Mouse (Mus musculus) megakaryocyte, embryonic 14.5 days (primary cell): ENCODE measurements around the gene Plxdc1. TPM values are rescaled to one million over a fixed set of nuclear protein-coding genes. Genes with fewer than 3 reads are reported as not detected.
A peak's percentile ranks its signal among the peaks of the same experiment; 100 is the strongest.

Experiments
- H3K27me3 ChIP-seq: replicated peaks from 2 replicates; pipeline ENCODE3; 2012; ENCODE audit warnings: inconsistent platforms
- H3K36me3 ChIP-seq: replicated peaks from 2 replicates; pipeline ENCODE3; 2012; ENCODE audit warnings: low read length, inconsistent platforms, mixed read lengths
- H3K4me1 ChIP-seq: 2 replicates; pipeline ENCODE4 v1.6.1; 2012; ENCODE audit warnings: inconsistent platforms
- H3K4me3 ChIP-seq: replicated peaks from 2 replicates; pipeline ENCODE3; 2012; ENCODE audit warnings: moderate library complexity, mild to moderate bottlenecking, inconsistent platforms
- H3K9me3 ChIP-seq: 2 replicates; pipeline ENCODE4 v1.6.1; 2012; ENCODE audit warnings: inconsistent platforms
- FLI1 ChIP-seq: IDR thresholded peaks from 2 replicates; pipeline ENCODE4 v1.6.1; 2012; ENCODE audit warnings: low read length, inconsistent platforms, mixed read lengths
- GATA1 ChIP-seq: IDR thresholded peaks from 3 replicates; pipeline ENCODE4 v1.6.1; 2012; ENCODE audit warnings: mixed read lengths, low read length, inconsistent platforms, borderline replicate concordance
- polyA plus RNA-seq: library from polyadenylated mRNA; stranded (reverse); fragments of >175 nt; gene quantifications from 2 replicates; pipeline ENCODE4 v1.2.3, GENCODE M21; 2012; ENCODE audit warnings: low replicate concordance; ENCODE audit not compliant: insufficient read depth

Gene Plxdc1
- 1.6 TPM in 1 of 2 replicates, not detected in the other for polyA plus RNA-seq

DNA sequence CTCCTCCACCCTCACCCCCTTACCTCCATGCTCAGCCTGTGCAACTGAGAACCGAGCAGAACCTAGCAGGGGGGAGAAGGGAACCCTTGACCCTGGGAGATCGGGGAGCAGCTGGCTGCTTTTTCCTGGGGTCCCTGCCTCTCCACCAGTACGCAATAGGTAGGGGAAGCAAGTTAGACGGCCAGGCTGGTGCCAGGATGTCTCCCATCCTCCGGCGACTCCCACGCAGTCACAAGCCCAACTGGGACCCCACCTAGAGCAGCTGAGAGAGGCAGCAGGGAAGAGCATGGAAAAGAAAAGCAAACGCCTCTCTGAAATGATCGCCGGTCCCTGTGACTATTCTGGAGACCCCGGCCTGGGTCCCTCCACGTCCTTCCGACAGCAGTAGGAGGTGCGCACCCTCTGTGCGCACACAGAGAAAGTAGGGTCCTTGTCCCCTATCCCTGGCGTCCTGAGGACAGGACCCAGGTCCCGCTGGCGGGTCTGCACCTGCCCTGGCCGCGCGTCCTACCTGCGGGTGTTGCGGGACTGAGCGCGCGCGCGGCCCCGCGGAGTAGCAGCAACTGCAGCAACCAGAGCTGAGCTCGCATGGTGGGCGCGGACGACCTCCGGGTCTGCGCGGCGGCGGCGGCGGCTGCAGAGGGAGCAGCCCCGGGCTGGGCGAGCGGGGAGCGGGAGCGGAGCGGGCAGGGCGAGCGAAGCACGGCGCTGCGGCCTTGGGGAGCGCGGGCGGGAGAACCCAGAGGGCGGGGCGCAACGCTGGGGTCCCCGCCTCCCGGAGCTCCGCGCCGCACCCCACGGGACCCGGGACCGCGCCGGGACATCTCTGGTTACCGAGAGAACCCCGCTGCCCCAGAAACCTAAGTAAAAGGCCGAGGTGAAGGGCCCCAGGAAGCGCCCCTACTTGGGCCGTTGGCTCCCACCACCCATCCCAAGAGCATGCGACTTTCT, at the start of gene Plxdc1:
Plxdc1 (minus strand) TSS at position 718 of the 951 bp plus-strand sequence.
- no peaks in the 10 kb centered on the region for H3K36me3 ChIP-seq
- peaks cover 64% of the 10 kb centered on the region for H3K27me3 ChIP-seq
- H3K4me1 ChIP-seq = peaks cover 43% of the 10 kb centered on the region
- H3K4me3 ChIP-seq = peak within 1 kb of the TSS; percentile 96
- TF ChIP-seq FLI1 (no peak), GATA1 (no peak)
- no peaks in the 10 kb centered on the region for H3K9me3 ChIP-seq

DNA sequence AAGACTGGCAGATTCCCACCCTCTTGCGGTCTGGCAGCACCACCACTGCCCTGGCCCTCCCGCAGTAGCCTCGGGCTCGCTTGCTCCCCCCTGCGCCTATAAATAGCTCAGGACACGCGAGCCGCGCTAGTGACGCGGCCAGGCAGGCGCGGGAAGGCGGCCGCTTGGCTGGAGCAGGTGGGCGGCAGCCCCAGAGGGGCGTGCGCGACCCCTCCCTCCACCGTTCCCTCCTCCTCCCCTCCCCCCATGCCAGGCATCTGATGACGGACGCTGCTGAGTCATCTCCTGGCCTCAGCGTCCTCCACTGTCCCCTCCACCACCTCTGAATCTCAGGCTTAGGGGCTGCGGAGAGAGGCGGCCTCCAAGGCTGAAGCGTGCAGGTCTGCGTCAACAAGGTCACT, 49.7 kb upstream of the Plxdc1 start:
- peak overlapping the region; percentile 87 for H3K4me3 ChIP-seq

DNA sequence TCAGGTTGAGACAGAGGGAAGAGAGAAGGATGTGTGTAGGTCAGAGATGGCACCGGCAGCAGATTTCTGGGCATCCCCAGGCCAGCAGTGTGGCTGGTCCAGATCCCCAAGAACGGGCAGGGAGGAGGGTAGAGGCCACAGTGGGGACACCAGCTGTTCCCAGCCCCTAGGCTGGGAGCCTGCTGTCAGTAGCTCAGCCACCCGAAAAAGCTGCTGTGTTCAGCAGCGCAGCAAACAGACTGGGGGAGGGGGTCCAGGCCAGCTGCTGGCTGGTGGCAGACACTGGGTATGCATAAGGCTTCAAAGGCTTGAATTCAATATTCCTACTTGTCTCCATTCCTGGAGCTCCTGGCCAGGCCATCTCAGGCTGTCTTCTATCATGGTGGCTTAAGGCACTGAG, 48.6 kb upstream of the Plxdc1 start:
- Histone ChIP-seq H3K36me3 (peaks cover 16% of the 10 kb centered on the region), H3K4me3 (no peak overlapping the region), H3K27me3 (peaks cover 49% of the 10 kb centered on the region), H3K4me1 (peaks cover 42% of the 10 kb centered on the region), H3K9me3 (no peaks in the 10 kb centered on the region)
- TF ChIP-seq FLI1 = no peak

More for the DNA sequence above, 49.7 kb upstream of the Plxdc1 start:
- H3K36me3 ChIP-seq = peaks cover 5% of the 10 kb centered on the region
- H3K9me3 ChIP-seq = no peaks in the 10 kb centered on the region
- H3K27me3 ChIP-seq = peaks cover 58% of the 10 kb centered on the region
- peaks cover 48% of the 10 kb centered on the region for H3K4me1 ChIP-seq
- TF ChIP-seq GATA1 (no peak), FLI1 (no peak)

DNA sequence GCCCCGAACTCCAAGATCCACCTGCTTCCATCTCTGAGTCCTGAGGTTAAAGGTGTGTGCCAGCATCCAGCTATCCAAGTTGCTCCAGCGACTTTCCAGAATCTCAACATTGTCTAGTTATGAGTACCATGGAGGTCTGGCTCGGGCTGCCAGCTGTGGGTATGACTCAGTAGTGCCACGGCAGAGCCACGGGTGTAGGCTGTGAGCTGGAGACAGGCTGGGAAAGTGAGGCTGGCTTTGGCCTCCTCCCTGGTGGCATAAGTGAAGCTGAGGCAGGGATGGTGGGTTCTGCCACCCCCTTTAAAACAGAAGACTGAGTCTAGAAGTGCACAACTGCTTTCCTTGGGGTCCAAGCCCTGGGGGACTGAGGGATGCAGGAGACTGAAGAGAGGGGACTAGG, 47.8 kb upstream of the Plxdc1 start:
- H3K9me3 ChIP-seq = no peaks in the 10 kb centered on the region
- peaks cover 36% of the 10 kb centered on the region for H3K4me1 ChIP-seq
- no peak overlapping the region for H3K4me3 ChIP-seq
- TF ChIP-seq FLI1 (no peak), GATA1 (no peak)
- peaks cover 42% of the 10 kb centered on the region for H3K27me3 ChIP-seq
- peaks cover 24% of the 10 kb centered on the region for H3K36me3 ChIP-seq

DNA sequence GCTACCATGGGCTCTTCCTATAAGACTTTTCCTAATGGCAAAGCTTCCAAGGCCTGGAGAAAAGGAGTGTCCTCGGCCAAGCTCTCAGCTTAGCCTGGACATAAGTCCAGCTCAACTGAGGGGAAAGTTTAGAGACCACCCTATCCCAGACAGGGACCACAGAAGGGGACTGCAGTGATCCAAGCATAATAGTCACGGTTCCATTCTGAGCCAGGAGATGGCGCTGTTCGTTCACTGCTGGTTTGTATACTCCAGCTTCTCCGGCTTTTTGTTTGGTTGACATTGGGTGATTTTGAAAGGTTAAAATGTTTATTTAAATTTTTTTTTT, 45.2 kb upstream of the Plxdc1 start:
- Histone ChIP-seq H3K36me3 (peaks cover 35% of the 10 kb centered on the region), H3K4me1 (peaks cover 34% of the 10 kb centered on the region), H3K27me3 (peaks cover 23% of the 10 kb centered on the region), H3K4me3 (no peak overlapping the region), H3K9me3 (no peaks in the 10 kb centered on the region)
- TF ChIP-seq FLI1 = no peak
- no peak for TF ChIP-seq GATA1

DNA sequence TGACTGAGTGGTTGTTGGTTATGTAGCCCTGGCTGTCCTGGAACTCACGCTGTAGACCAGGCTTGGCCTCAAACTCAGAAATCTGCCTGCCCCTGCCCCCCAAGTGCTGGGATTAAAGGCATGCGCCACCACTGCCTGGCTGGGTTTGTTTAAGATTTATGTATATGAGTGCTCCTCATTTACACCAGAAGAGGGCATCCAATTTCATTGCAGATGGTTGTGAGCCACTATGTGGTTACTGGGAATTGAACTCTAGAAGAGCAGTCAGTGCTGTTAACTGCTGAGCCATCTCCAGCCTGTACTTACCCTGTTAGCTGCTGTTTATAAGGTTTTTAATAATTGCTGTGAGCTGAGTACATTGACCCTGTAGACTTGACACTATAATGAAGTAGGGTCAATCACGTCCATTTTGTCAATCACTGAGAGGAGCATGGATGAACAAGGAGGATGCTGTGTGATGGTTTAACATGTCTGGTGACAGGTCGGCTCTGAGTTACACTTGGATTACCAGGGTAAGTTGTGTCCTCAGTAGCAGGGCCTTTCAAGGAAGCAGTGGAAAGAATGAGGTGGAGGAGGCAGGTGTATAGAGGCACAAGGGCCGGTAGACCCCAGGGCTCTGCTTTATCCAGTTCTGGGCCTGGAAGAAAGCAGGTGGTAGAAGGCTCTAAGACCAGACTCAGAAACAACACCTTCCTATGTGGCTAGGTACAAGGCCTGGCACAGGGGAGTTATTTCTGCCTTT, 44.6 kb upstream of the Plxdc1 start:
- TF ChIP-seq FLI1 (no peak), GATA1 (no peak)
- H3K9me3 ChIP-seq = no peaks in the 10 kb centered on the region
- H3K4me3 ChIP-seq = no peak overlapping the region
- peaks cover 17% of the 10 kb centered on the region for H3K27me3 ChIP-seq
- H3K36me3 ChIP-seq = peaks cover 35% of the 10 kb centered on the region
- peaks cover 33% of the 10 kb centered on the region for H3K4me1 ChIP-seq

DNA sequence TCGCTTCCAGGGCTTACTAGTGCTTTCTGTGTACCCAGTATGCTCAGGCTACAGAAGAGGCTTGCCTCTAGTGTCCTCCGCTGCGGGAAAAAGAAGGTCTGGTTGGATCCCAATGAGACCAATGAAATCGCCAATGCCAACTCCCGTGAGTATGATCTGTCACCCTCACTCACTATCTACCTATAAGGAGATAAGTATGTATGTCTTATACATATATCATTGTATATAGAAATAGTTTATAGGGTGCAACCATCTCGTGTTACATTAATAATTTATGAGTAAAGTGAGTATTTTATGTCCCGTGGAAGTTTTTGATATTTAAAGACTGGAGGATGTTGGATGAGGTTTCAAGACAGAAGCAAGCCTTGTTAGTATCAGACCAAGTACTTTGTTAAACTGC, 41.5 kb upstream of the Plxdc1 start:
- Histone ChIP-seq H3K9me3 (no peaks in the 10 kb centered on the region), H3K27me3 (peaks cover 3% of the 10 kb centered on the region), H3K36me3 (peaks cover 35% of the 10 kb centered on the region), H3K4me1 (peaks cover 33% of the 10 kb centered on the region), H3K4me3 (peak overlapping the region; percentile 97)
- TF ChIP-seq GATA1 (no peak), FLI1 (no peak)

DNA sequence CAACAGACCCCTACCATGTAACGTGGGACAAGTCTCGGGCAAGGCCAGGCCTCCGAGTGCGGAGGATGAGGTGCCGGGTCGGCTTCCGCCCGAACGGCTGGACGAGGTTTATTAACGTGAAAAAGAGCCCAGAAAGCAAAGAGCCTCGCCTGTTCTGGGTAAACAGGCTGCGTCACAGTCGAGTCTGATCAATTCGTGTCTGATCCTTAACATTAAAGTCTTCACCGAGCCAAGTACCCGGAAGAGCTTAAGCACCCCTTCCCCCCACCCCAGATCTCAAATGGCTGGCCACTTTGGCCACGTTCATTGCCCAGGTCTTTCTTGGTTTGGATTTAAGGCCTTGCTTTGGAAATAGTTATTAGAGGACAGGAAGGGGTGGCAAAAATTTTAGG, 41.0 kb upstream of the Plxdc1 start:
- peak overlapping the region; percentile 97 for H3K4me3 ChIP-seq
- H3K27me3 ChIP-seq = peaks cover 7% of the 10 kb centered on the region
- peaks cover 35% of the 10 kb centered on the region for H3K4me1 ChIP-seq
- TF ChIP-seq GATA1 (no peak), FLI1 (no peak)
- peaks cover 35% of the 10 kb centered on the region for H3K36me3 ChIP-seq
- no peaks in the 10 kb centered on the region for H3K9me3 ChIP-seq

DNA sequence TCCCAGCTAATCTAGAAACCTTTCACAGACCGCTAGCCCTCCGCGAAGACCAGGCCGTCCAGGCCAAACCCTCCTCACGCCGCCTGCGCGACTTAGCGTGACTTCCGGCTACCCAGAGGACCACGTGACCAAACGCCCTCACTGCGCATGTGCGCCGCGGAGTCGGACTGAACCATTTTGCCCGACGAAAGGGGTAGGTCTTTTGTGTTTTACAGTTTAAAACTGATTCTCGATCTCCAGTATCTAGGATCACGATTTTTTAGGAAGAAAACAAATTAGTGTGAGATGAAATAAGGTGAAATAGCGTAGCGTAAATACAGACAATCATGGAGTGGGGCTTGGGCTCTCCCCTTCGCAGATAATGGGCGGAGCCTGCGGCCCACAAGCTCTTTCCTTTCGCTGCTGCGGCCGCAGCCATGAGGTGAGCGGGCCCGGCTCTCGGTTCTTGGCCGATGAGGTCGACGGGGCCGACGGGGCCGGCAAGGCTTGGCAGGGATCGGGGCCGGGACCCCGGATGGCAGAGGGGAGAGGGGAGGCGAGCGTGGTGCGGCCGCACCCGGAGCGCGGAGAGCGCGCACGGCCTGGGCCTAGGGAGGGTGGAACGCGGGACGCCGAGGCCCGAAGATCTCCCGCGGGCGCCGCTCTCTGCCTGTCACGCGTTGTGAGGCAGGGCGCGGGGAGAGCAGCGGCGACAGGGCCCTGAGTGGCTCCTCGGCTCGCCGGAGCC, 40.5 kb upstream of the Plxdc1 start, which contains the start of gene Rpl19:
Rpl19 (plus strand) TSS at position 141 of the 727 bp plus-strand sequence.
- TF ChIP-seq FLI1 (no peak), GATA1 (no peak)
- Histone ChIP-seq H3K4me3 (peak within 1 kb of the TSS; percentile 97), H3K9me3 (no peaks in the 10 kb centered on the region), H3K4me1 (peaks cover 35% of the 10 kb centered on the region), H3K36me3 (peaks cover 35% of the 10 kb centered on the region), H3K27me3 (peaks cover 13% of the 10 kb centered on the region)
